Mouse (Mus musculus): ENCODE data around the gene Tnfsf13. TPM values are rescaled to one million over a fixed set of nuclear protein-coding genes. Genes with fewer than 3 reads are reported as not detected.
"Not testable (repeated sequence)": the region's sequence is repeated elsewhere in the genome, so short reads cannot be mapped to it uniquely, and the experiment has no call there.

Gene Tnfsf13
- polyA plus RNA-seq, 1 experiment: 23.9 TPM

DNA sequence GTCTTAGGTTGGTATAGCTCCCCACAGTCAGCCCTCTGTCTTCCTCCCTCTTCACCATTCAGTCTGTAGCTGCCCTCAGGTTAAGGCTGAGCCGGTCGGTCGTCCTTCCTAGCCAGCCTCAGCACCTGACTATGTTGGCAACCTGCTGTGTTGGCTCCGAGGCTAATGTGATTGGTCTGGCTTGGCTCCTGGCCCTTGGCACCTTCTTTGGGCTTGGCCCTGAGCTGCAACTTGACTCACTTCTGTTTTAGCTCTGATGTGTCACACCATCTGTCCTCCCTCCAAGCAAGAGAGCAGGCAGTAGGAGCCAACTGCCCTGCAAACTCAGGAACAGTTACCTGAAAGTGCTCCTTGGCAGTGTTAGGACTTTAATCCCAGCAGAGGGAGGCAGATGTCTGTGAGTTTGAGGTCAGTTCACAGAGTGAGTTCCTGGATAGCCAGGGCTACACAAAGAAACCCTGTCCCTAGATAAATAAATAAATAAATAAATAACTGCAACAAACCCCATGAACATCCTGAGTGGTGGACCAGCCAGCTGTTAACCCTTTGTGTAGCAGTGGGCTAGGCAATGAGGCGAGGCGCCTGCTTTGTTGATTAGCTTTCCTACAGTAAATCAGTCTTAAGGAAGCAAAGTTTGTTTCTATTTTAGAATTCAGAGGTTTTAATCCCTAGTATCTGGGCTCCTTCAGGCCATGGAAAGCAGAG is 21.3 kb upstream of the Tnfsf13 start:
- TF ChIP-seq POLR2A (IDR thresholded peaks at IDR 0.05; ENCODE audit: borderline replicate concordance, low read depth, low read length): no peak
- TF ChIP-seq CTCF (IDR thresholded peaks at IDR 0.05; ENCODE audit: low read depth, low read length): no peak
- H3K4me1 ChIP-seq (ENCODE audit: control insufficient read depth, insufficient read depth, low read length): no peaks in the 10 kb centered on the region
- H3K4me3 ChIP-seq (ENCODE audit: insufficient read depth, low read length): no peak overlapping the region
- H3K27ac ChIP-seq (ENCODE audit: insufficient read depth, low read depth, low read length): no peak overlapping the region

DNA sequence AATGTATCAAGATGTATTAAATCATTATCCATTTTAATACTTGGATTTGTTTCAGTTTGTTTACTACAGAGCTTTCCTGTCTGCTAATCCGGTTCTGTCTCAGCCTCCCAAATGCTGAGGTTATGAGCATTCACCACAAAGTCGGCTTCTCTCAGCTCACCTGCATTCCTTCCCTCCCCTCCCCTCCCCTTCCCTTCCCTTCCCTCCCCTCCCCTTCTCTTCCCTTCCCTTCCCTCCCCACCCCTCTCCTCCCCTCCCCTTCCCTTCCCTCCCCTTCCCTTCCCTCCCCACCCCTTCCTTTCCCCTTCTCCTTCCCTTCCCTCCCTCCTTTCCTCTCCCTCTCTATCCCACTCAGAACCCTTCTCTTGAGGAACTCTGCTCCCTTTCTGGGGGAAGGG is 19.0 kb upstream of the Tnfsf13 start:
- no peaks in the 10 kb centered on the region for H3K4me1 ChIP-seq (ENCODE audit: control insufficient read depth, insufficient read depth, low read length)
- no peak overlapping the region for H3K27ac ChIP-seq (ENCODE audit: insufficient read depth, low read depth, low read length)
- TF ChIP-seq CTCF (IDR thresholded peaks at IDR 0.05; ENCODE audit: low read depth, low read length): no peak
- H3K4me3 ChIP-seq (ENCODE audit: insufficient read depth, low read length): no peak overlapping the region

DNA sequence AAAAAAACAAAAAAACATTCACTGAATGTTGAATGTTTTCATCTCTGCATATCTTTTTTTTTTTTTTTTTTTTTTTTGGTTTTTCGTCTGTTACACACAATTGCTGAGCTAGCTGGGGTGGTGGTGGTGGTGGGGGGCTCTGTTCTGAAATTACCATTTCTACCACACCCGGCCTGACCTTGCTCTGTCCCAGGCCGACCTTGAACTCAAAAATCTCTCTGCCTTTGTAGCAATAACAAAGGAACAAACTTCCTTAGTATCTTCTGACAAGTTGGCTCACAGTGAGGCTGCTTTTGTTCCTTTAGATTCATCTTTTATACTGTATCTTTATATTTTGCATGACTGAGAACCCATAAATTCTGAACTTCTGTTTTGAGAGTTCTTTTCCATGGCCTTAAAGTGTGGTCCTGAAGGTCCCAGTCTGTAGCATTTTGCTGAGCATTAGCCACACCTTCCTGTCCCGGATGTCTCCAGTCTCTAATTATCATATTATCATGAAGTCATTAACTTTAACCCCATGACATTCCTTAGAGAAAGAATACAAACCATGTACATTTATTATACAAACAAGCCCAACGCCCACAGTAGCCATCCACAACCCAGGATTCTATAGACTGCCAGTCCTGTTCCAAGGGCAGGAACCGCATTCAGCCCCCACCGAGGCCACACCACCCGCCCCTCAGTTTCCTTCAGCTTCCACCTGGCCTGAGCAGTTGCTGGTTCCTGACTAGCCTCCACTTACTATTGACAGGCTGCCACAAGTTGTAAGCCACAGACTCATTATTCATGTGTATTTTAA is 18.4 kb upstream of the Tnfsf13 start:
- Histone ChIP-seq H3K27ac (ENCODE audit: insufficient read depth, low read depth, low read length) (no peak overlapping the region), H3K4me1 (ENCODE audit: control insufficient read depth, insufficient read depth, low read length) (no peaks in the 10 kb centered on the region), H3K4me3 (ENCODE audit: insufficient read depth, low read length) (no peak overlapping the region)
- no peak for TF ChIP-seq CTCF (IDR thresholded peaks at IDR 0.05; ENCODE audit: low read depth, low read length)

DNA sequence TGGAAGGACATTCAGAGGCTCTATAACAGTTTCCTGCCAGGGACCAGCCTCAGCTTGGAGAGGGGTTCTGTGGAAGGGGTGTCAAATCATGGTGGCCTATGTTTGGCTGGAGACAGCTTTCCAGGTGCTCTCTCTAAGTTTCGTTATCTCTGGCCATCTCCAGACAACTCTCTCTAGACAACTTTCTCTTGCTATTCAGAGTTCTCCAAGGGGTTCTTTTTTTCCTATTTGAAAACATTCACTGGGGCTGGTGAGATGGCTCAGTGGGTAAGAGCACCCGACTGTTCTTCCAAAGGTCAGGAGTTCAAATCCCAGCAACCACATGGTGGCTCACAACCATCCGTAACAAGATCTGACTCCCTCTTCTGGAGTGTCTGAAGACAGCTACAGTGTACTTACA is 17.8 kb upstream of the Tnfsf13 start:
- not testable (repeated sequence) for H3K27ac ChIP-seq (ENCODE audit: insufficient read depth, low read depth, low read length); H3K4me3 ChIP-seq (ENCODE audit: insufficient read depth, low read length); H3K4me1 ChIP-seq (ENCODE audit: control insufficient read depth, insufficient read depth, low read length)

DNA sequence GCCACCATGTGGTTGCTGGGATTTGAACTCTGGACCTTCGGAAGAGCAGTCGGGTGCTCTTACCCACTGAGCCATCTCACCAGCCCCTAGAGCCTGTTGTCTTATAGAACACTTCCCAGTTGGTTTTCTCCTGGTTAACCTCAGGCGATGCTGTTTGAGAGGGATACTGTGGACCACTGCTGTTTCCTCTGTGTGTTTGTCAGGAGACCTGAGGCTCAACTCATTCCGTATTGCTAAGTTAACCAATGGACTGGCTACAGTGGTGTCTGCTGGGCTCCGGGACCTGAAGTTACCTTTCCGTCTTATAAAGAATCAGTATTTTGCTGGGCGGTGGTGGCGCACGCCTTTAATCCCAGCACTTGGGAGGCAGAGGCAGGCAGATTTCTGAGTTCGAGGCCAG is 17.3 kb upstream of the Tnfsf13 start:
- H3K27ac ChIP-seq (ENCODE audit: insufficient read depth, low read depth, low read length); H3K4me3 ChIP-seq (ENCODE audit: insufficient read depth, low read length); H3K4me1 ChIP-seq (ENCODE audit: control insufficient read depth, insufficient read depth, low read length): not testable (repeated sequence)

DNA sequence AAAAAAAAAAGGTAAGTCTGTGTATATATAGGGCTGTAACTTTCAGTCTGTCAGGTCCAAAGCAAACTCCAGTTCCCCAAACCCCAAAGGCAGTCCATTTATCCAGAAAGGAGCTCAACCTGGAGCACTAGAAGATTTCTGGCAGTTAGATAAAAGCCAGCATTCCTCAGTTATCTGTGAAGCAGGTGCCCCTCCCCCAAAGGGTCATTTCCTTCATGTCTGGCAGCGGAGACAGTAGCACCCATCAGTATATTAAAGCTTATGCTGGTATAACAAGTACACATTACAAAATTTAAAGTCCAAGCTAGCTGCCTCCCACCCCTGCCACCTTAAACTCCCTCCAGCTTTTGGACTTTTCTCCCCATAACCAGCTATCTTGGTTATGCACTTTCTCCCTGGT is 14.0 kb upstream of the Tnfsf13 start:
- H3K4me3 ChIP-seq (ENCODE audit: insufficient read depth, low read length): no peak overlapping the region
- no peak for TF ChIP-seq CTCF (IDR thresholded peaks at IDR 0.05; ENCODE audit: low read depth, low read length)
- peaks cover 7% of the 10 kb centered on the region for H3K4me1 ChIP-seq (ENCODE audit: control insufficient read depth, insufficient read depth, low read length)
- H3K27ac ChIP-seq (ENCODE audit: insufficient read depth, low read depth, low read length): no peak overlapping the region

DNA sequence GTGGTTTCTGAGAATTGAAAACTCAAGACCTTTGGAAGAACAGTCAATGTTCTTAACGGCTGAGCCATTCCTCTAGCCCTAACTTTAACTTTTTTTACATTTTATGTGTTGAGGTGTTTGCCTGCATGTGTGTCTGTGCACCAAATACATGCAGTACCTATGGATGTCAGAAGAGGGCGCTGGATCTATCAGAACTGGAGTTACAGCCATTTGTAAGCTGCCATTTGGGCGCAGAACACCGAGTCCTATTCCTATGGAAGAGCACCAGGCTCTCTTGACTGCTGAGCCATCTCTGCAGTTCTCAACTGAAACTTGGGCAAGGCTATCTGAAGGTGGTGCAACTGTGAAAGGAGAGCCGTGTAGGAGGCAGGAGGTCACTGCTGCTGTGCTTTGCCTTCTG is 13.0 kb upstream of the Tnfsf13 start:
- Histone ChIP-seq H3K27ac (ENCODE audit: insufficient read depth, low read depth, low read length) (no peak overlapping the region), H3K4me3 (ENCODE audit: insufficient read depth, low read length) (no peak overlapping the region), H3K4me1 (ENCODE audit: control insufficient read depth, insufficient read depth, low read length) (peaks cover 8% of the 10 kb centered on the region)
- TF ChIP-seq CTCF (IDR thresholded peaks at IDR 0.05; ENCODE audit: low read depth, low read length) (no peak), POLR2A (IDR thresholded peaks at IDR 0.05; ENCODE audit: borderline replicate concordance, low read depth, low read length) (no peak)

DNA sequence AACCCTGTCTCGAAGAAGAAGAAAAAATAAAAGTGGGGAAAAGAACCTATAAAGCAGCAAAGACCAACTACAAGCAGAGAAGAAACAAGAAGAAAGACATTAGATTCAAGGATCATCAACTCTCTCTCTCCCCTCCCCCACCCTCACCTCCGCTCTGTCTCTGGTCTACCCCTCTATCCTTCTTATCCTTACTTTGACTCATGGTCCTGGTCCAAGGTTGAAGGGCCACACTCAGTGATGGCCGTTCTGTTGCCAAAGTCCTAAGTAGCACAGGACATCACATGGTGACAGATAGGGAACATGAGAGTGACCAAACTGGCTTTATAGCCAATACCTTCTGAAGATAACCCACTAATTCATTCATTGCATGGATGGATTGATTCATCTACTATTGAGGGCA is 11.8 kb upstream of the Tnfsf13 start:
- TF ChIP-seq POLR2A (IDR thresholded peaks at IDR 0.05; ENCODE audit: borderline replicate concordance, low read depth, low read length) (no peak), CTCF (IDR thresholded peaks at IDR 0.05; ENCODE audit: low read depth, low read length) (no peak)
- no peak overlapping the region for H3K4me3 ChIP-seq (ENCODE audit: insufficient read depth, low read length)
- no peak overlapping the region for H3K27ac ChIP-seq (ENCODE audit: insufficient read depth, low read depth, low read length)
- peaks cover 18% of the 10 kb centered on the region for H3K4me1 ChIP-seq (ENCODE audit: control insufficient read depth, insufficient read depth, low read length)

DNA sequence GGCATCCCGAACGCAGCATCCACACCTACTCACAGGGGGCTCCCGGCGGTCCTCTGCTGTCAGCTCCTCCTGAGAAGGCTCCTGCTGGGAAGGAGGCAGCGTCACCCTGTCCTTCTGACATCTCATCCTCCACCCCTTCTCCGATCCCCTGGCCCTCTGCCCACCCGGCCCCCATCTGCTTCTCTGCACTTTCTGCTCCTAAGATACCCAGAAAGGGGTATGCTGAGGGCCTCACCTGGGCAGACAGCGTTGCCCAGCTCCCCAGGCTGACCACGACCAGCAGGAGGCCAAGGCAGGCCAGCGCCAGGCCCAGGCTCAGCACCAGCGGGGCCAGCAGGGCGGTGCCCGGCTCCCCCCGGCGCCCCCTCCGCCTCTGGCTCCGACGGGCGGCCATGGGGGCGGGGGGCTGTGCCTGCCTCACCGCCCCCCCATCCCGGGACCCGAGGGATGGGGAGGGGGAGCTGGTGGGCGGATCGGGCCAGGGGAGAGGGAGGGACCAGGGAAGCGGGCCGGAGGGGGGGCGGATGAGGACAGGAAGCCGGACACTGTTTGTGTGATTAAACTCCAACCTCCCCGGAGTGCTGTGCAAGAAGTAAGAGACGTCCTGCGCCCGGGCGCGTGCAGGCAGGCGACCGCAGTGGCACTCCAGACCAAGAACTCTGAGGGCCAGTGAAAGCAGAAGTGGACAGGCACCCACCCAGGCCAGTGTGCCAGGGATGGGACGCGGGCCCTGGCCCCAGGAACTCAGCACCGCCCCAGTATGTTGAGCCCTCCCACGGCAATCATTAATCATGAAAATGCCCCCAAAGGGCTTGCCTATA is 10.0 kb upstream of the Tnfsf13 start, which contains the start of the genes Tnfsf12 and Tnfsfm13:
TSS of gene Tnfsf12 (minus strand) at position 489 of the 821 bp plus-strand sequence.
TSS of gene Tnfsfm13 (minus strand) at position 738 of the 821 bp plus-strand sequence.
- H3K4me3 ChIP-seq (ENCODE audit: insufficient read depth, low read length): peak within 1 kb of the TSS; percentile 30
- TF ChIP-seq CTCF (IDR thresholded peaks at IDR 0.05; ENCODE audit: low read depth, low read length) (no peak), POLR2A (IDR thresholded peaks at IDR 0.05; ENCODE audit: borderline replicate concordance, low read depth, low read length) (no peak)
- peak within 1 kb of the TSS; percentile 62 for H3K27ac ChIP-seq (ENCODE audit: insufficient read depth, low read depth, low read length)
- H3K4me1 ChIP-seq (ENCODE audit: control insufficient read depth, insufficient read depth, low read length): peaks cover 33% of the 10 kb centered on the region

DNA sequence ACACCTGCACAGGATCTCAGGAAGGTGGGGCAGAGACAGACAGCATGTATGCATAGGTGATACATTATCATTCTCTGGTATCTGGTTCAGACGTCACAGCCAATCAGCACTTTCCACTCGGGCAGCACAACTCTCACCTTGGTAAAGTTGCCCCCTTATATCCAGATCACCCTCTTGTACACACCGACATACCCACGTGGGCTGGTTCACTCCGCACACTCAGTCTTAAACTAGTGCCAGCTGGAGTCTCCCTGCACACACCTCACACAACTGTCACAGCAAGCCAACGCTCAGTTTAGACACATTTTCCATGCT is 9.4 kb upstream of the Tnfsf13 start:
- TF ChIP-seq POLR2A (IDR thresholded peaks at IDR 0.05; ENCODE audit: borderline replicate concordance, low read depth, low read length) (no peak), CTCF (IDR thresholded peaks at IDR 0.05; ENCODE audit: low read depth, low read length) (no peak)
- Histone ChIP-seq H3K4me3 (ENCODE audit: insufficient read depth, low read length) (peak overlapping the region; percentile 30), H3K27ac (ENCODE audit: insufficient read depth, low read depth, low read length) (peak overlapping the region; percentile 62; the same call in 1 of the 2 replicates), H3K4me1 (ENCODE audit: control insufficient read depth, insufficient read depth, low read length) (peaks cover 39% of the 10 kb centered on the region)

Data from bone marrow macrophage, adult 2 months (primary cell).